Mouse (Mus musculus): ENCODE measurements around the gene Tigd3. TPM values are rescaled to one million over a fixed set of nuclear protein-coding genes. Genes with fewer than 3 reads are reported as not detected.

The Tigd3 gene
- polyA plus RNA-seq, 1 experiment from 2014 or later: 3.1 TPM

GRCm38 (mm10) chr19:5871273-5871672, 22.7 kb downstream of the Tigd3 start:
- H3K4me2 ChIP-seq (replicated peaks; ENCODE audit: low read depth, low read length): peak overlapping the region; percentile 11

GRCm38 (mm10) chr19:5868096-5868495, 25.9 kb downstream of the Tigd3 start:
- H3K4me2 ChIP-seq (replicated peaks; ENCODE audit: low read depth, low read length): no peak overlapping the region
- peaks cover 14% of the 10 kb centered on the region for H3K4me1 ChIP-seq (ENCODE audit: control insufficient read depth, insufficient read depth, low read length)
- H3K9me3 ChIP-seq (ENCODE audit: control insufficient read depth, low read depth, low read length): no peaks in the 10 kb centered on the region
- peaks cover 35% of the 10 kb centered on the region for H3K36me3 ChIP-seq (ENCODE audit: control insufficient read depth, insufficient read depth, low read length)
- no peak overlapping the region for H3K4me3 ChIP-seq (ENCODE audit: low read depth, low read length)
- 73% methylated on average over 6 of the region's 6 CpGs for WGBS
- no peaks in the 10 kb centered on the region for H3K27me3 ChIP-seq (ENCODE audit: control insufficient read depth, insufficient read depth, low read length)
- ATAC-seq (ENCODE audit: insufficient number of reproducible peaks, insufficient read depth, low FRiP score, low read depth): no peak
- H3K9ac ChIP-seq (replicated peaks; ENCODE audit: low read depth, low read length): no peak overlapping the region
- H3K27ac ChIP-seq (ENCODE audit: low read length): no peak overlapping the region

More at GRCm38 (mm10) chr19:5871273-5871672, 22.7 kb downstream of the Tigd3 start:
- H3K4me1 ChIP-seq (ENCODE audit: control insufficient read depth, insufficient read depth, low read length): peaks cover 23% of the 10 kb centered on the region
- H3K27me3 ChIP-seq (ENCODE audit: control insufficient read depth, insufficient read depth, low read length): no peaks in the 10 kb centered on the region
- peaks cover 24% of the 10 kb centered on the region for H3K36me3 ChIP-seq (ENCODE audit: control insufficient read depth, insufficient read depth, low read length)
- H3K9ac ChIP-seq (replicated peaks; ENCODE audit: low read depth, low read length): no peak overlapping the region; the same call in 1 of the 2 replicates
- WGBS: 6% methylated on average over 7 of the region's 7 CpGs
- peak overlapping the region; percentile 64 for H3K27ac ChIP-seq (ENCODE audit: low read length)
- no peak overlapping the region for H3K4me3 ChIP-seq (ENCODE audit: low read depth, low read length)
- no peaks in the 10 kb centered on the region for H3K9me3 ChIP-seq (ENCODE audit: control insufficient read depth, low read depth, low read length)
- peak; percentile 38 for ATAC-seq (ENCODE audit: insufficient number of reproducible peaks, insufficient read depth, low FRiP score, low read depth)

- peaks cover 50% of the 10 kb centered on the region for H3K36me3 ChIP-seq (ENCODE audit: control insufficient read depth, insufficient read depth, low read length)
- no peak for ATAC-seq (ENCODE audit: insufficient number of reproducible peaks, insufficient read depth, low FRiP score, low read depth)
Measured at GRCm38 (mm10) chr19:5864710-5865398, 29.1 kb downstream of the Tigd3 start.

GRCm38 (mm10) chr19:5863776-5864175, 30.2 kb downstream of the Tigd3 start:
- Histone ChIP-seq H3K27ac (ENCODE audit: low read length) (no peak overlapping the region), H3K9me3 (ENCODE audit: control insufficient read depth, low read depth, low read length) (no peaks in the 10 kb centered on the region), H3K4me2 (replicated peaks; ENCODE audit: low read depth, low read length) (no peak overlapping the region), H3K4me1 (ENCODE audit: control insufficient read depth, insufficient read depth, low read length) (no peaks in the 10 kb centered on the region), H3K36me3 (ENCODE audit: control insufficient read depth, insufficient read depth, low read length) (peaks cover 46% of the 10 kb centered on the region), H3K27me3 (ENCODE audit: control insufficient read depth, insufficient read depth, low read length) (no peaks in the 10 kb centered on the region), H3K4me3 (ENCODE audit: low read depth, low read length) (no peak overlapping the region), H3K9ac (replicated peaks; ENCODE audit: low read depth, low read length) (no peak overlapping the region)
- 97% methylated on average over 5 of the region's 5 CpGs for WGBS
- no peak for ATAC-seq (ENCODE audit: insufficient number of reproducible peaks, insufficient read depth, low FRiP score, low read depth)

More at GRCm38 (mm10) chr19:5864710-5865398, 29.1 kb downstream of the Tigd3 start:
- Histone ChIP-seq H3K4me3 (ENCODE audit: low read depth, low read length) (no peak overlapping the region), H3K9ac (replicated peaks; ENCODE audit: low read depth, low read length) (no peak overlapping the region), H3K9me3 (ENCODE audit: control insufficient read depth, low read depth, low read length) (no peaks in the 10 kb centered on the region), H3K4me1 (ENCODE audit: control insufficient read depth, insufficient read depth, low read length) (no peaks in the 10 kb centered on the region), H3K27me3 (ENCODE audit: control insufficient read depth, insufficient read depth, low read length) (no peaks in the 10 kb centered on the region), H3K4me2 (replicated peaks; ENCODE audit: low read depth, low read length) (no peak overlapping the region), H3K27ac (ENCODE audit: low read length) (no peak overlapping the region)
- 93% methylated on average over 20 of the region's 20 CpGs for WGBS

GRCm38 (mm10) chr19:5862335-5863085, 31.4 kb downstream of the Tigd3 start:
- WGBS: 94% methylated on average over 14 of the region's 14 CpGs

GRCm38 (mm10) chr19:5856604-5857003, 37.3 kb downstream of the Tigd3 start:
- no peak for ATAC-seq (ENCODE audit: insufficient number of reproducible peaks, insufficient read depth, low FRiP score, low read depth)
- Histone ChIP-seq H3K4me2 (replicated peaks; ENCODE audit: low read depth, low read length) (no peak overlapping the region), H3K27me3 (ENCODE audit: control insufficient read depth, insufficient read depth, low read length) (no peaks in the 10 kb centered on the region), H3K4me1 (ENCODE audit: control insufficient read depth, insufficient read depth, low read length) (peaks cover 3% of the 10 kb centered on the region; the same call in 1 of the 2 replicates), H3K4me3 (ENCODE audit: low read depth, low read length) (no peak overlapping the region), H3K9me3 (ENCODE audit: control insufficient read depth, low read depth, low read length) (no peaks in the 10 kb centered on the region), H3K36me3 (ENCODE audit: control insufficient read depth, insufficient read depth, low read length) (peaks cover 33% of the 10 kb centered on the region), H3K27ac (ENCODE audit: low read length) (no peak overlapping the region), H3K9ac (replicated peaks; ENCODE audit: low read depth, low read length) (no peak overlapping the region)
- WGBS: 87% methylated on average over 9 of the region's 9 CpGs

More at GRCm38 (mm10) chr19:5862335-5863085, 31.4 kb downstream of the Tigd3 start:
- H3K4me2 ChIP-seq (replicated peaks; ENCODE audit: low read depth, low read length): no peak overlapping the region
- H3K4me1 ChIP-seq (ENCODE audit: control insufficient read depth, insufficient read depth, low read length): no peaks in the 10 kb centered on the region
- ATAC-seq (ENCODE audit: insufficient number of reproducible peaks, insufficient read depth, low FRiP score, low read depth): no peak
- H3K27ac ChIP-seq (ENCODE audit: low read length): no peak overlapping the region
- no peaks in the 10 kb centered on the region for H3K27me3 ChIP-seq (ENCODE audit: control insufficient read depth, insufficient read depth, low read length)
- no peak overlapping the region for H3K9ac ChIP-seq (replicated peaks; ENCODE audit: low read depth, low read length)
- no peaks in the 10 kb centered on the region for H3K9me3 ChIP-seq (ENCODE audit: control insufficient read depth, low read depth, low read length)
- H3K4me3 ChIP-seq (ENCODE audit: low read depth, low read length): no peak overlapping the region
- peaks cover 46% of the 10 kb centered on the region for H3K36me3 ChIP-seq (ENCODE audit: control insufficient read depth, insufficient read depth, low read length)

- H3K4me2 ChIP-seq (replicated peaks; ENCODE audit: low read depth, low read length): no peak overlapping the region
- WGBS: 76% methylated on average over 12 of the region's 12 CpGs
- H3K9me3 ChIP-seq (ENCODE audit: control insufficient read depth, low read depth, low read length): no peaks in the 10 kb centered on the region
- peaks cover 26% of the 10 kb centered on the region for H3K4me1 ChIP-seq (ENCODE audit: control insufficient read depth, insufficient read depth, low read length)
- H3K27me3 ChIP-seq (ENCODE audit: control insufficient read depth, insufficient read depth, low read length): no peaks in the 10 kb centered on the region
- peaks cover 10% of the 10 kb centered on the region; the same call in 1 of the 2 replicates for H3K36me3 ChIP-seq (ENCODE audit: control insufficient read depth, insufficient read depth, low read length)
- no peak overlapping the region for H3K4me3 ChIP-seq (ENCODE audit: low read depth, low read length)
- ATAC-seq (ENCODE audit: insufficient number of reproducible peaks, insufficient read depth, low FRiP score, low read depth): no peak
- no peak overlapping the region for H3K9ac ChIP-seq (replicated peaks; ENCODE audit: low read depth, low read length)
- peak overlapping the region; percentile 52; the same call in 1 of the 2 replicates for H3K27ac ChIP-seq (ENCODE audit: low read length)
Measured at GRCm38 (mm10) chr19:5852035-5852722, 41.8 kb downstream of the Tigd3 start.

- Histone ChIP-seq H3K27ac (ENCODE audit: low read length) (peak overlapping the region; percentile 52), H3K9me3 (ENCODE audit: control insufficient read depth, low read depth, low read length) (no peaks in the 10 kb centered on the region), H3K4me2 (replicated peaks; ENCODE audit: low read depth, low read length) (no peak overlapping the region), H3K4me3 (ENCODE audit: low read depth, low read length) (no peak overlapping the region), H3K27me3 (ENCODE audit: control insufficient read depth, insufficient read depth, low read length) (no peaks in the 10 kb centered on the region), H3K36me3 (ENCODE audit: control insufficient read depth, insufficient read depth, low read length) (peaks cover 10% of the 10 kb centered on the region; the same call in 1 of the 2 replicates), H3K4me1 (ENCODE audit: control insufficient read depth, insufficient read depth, low read length) (peaks cover 31% of the 10 kb centered on the region), H3K9ac (replicated peaks; ENCODE audit: low read depth, low read length) (no peak overlapping the region)
- no peak for ATAC-seq (ENCODE audit: insufficient number of reproducible peaks, insufficient read depth, low FRiP score, low read depth)
- 69% methylated on average over 5 of the region's 5 CpGs for WGBS
Measured at GRCm38 (mm10) chr19:5851481-5851971, 42.4 kb downstream of the Tigd3 start.
